Mouse (Mus musculus) layer of hippocampus, postnatal 10 days (tissue): ENCODE results near the gene Akap13. TPM values are rescaled to one million over a fixed set of nuclear protein-coding genes. Genes with fewer than 3 reads are reported as not detected.

ENCODE experiments used
- DNase-seq, 2 experiments: peaks; one replicate each; pipeline ENCODE4 v3.0.0; 2021; ENCODE audit warnings: low spot score in 2 of 2
- total RNA-seq, 2 experiments: library from RNA; stranded (reverse); gene quantifications; 2 replicates each; pipeline ENCODE4 v1.2.3; 2021

Akap13 gene
- total RNA-seq, 2 experiments from 2014 or later, result 53.5 to 57.1 TPM

DNA sequence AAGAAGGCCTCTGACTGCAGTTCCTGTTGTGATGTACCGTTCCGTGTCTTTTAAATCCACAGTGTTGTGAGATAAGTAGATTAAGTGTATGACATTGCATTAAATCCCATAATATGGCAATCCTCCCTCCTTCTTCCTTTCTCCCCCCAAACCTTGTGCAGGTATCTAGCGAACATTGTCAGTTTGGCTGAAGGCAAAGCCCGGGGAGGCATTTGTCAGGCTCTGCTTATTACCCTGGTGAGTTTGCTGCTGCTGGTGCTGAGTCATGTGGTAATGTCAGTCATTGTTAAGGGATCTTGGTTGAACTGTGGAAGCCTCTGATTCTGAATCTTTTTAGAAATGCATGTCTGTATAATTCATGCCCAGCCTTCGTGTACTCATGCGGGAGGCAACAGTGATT is 60.1 kb downstream of the Akap13 start:
- no peak for DNase-seq

DNA sequence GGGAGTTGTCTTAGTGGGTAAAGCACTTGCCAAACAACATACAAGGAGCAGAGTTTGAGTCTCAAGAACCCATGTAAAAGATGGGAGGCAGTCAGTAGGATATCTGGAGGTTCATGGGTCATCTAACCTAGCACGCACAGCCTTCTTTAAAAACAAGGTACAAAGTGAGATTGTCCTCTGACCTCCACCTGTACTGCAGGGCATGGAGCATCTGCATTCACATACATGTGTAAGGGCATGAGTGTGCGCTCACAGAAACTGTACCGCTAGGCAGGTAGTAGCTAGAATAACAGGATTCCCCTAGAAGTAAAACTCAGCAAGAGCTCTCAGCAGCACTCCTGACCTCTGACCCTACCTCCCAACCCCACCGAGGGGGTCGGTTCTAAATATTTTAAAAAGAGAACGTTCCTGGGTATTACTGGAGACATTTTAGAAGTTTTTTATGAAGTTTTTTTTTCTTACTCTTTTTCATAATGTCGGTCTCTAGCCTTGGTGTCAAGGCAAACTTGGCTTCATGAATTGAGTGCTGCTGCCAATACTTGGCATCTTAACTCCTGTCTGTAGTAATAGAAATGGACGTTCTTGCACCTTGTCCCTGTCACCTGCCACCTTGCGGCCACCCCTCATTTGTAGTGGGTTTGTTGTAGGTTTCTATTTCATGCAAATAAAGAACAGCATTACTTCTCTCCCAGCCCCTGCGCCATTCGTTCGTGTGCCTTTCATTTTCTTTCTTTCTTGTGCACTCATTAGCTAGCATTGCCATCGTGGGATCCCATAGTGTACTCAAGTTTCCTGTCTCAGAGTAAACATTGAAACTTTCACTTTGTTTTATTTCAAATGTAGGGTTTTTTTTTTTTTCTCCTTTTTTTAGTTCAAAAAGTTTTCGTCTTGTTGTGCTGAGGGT is 61.6 kb downstream of the Akap13 start:
- no peak for DNase-seq

DNA sequence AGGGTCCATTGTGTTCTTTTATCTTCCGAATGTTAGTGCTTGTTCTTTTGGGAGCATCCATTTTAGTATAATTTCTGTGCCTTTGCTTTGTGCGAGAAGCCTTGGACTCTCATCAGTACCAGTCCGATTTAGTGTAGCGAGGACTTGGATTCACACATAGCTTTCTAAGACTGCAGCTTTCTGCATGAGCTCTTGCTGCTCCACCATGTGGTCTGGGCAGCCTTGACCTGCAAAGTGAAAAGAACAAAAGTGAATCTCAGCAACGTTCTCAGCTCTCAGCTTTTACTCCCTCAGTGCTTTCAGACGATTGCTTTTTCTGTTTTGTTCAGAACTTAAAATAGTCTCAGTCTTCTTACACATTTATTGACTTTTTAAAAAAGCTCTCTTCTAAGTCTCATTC is 65.2 kb downstream of the Akap13 start:
- DNase-seq, result no peak

DNA sequence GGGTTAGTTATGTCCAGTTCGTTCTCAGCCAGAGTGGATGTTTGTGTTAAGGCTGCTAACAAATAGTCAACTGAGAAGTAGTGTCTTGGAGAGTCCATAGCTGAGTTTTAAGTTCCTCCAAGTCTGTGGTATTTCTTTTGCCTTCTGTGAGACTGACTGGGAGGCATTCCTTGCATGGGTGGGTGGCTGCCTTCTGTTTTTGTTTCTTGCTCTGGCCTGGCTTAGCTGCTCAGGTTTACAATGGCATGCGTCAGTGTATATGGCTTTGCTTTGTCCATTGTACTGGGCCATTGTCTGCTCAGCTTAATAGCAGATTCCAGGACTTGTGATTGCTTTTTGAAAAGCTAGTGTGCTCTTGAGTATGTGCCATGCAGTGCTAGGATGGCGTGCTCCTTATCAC is 65.9 kb downstream of the Akap13 start:
- DNase-seq, result no peak

DNA sequence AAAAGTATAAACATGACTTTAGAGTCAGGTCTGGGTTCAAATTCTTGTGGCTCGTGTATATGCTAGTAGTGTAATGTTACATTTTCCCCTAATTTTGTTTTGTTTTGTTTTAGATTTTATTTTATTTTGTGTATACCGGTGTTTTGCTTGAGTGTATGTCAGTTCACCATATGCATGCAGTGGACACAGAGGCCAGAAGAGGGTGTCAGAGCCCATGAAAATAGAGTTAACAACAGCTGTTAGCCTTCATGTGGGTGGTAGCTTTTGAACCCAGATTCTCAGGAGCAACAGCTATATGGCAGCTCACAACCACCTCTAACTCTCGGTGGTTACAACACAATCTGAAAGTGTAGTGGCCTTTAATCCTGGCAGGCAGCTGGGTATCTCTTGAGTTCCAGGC is 66.9 kb downstream of the Akap13 start:
- no peak for DNase-seq

DNA sequence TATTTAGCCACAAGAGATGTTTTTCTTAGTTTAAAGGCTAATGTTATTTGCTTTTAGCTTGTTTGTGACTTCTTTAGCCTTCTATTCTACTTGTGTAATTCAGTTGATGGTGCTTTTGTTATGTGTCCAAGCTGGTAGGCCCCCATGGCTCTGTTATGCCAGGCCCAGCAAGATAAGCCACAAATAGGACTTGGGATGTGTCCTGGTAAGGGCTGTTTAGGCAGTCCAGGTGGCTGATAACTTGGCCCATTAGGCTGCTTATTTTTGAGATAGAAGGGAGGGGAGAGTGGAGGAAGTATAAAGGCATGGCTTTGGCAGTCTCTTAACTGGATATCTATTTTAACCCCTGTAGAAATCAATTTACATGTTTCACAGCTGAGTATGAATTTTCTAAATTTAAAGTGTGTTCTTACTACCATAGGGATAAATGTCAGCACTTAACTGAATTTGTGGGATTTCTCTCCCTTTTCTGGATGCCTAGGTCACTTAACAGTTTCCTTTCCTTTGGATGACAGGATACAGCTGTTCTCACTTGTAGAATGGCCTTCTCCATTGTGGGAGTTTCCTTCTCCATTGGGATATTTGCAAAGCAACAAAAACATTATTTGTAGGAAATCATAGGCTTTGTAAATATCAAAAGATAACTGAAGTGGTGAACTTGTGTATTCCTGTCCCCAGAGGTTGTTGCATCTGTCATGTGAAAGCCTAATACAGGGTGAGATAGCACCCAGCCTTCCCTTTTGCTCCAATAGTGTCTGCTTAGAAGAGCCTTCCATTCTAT is 69.6 kb downstream of the Akap13 start:
- no peak for DNase-seq

DNA sequence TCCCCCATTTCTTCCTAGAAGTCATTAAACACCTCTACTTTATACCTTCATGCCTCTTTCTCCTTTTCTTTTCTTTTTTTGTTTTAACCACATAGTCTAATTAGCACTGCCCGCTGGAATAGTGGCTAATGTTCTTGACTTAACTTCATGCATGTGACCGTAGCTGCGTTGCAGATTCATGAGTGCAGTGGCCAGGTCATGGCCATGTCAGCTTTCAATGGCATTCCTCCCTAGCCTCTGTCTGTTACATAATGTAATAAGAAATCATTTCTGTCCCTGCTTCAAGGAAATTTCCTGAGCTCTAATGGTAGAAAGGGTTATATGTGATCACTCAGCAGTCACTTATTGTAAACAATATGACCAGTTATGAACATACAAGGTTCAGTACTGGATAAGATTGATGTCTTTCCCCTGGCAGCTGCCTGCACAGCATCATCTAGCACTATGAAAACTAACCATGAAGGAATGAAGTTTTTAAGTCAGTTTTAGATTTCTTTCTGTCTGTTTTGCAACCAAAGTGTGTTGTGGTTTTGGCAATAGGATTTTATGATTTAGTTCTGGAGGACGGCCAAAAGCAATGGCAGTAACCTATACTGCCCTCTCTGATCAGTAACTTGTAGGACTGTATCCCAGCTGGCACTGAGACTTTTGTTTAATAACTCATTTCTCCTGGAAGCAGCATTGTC is 70.5 kb downstream of the Akap13 start:
- DNase-seq, result no peak

DNA sequence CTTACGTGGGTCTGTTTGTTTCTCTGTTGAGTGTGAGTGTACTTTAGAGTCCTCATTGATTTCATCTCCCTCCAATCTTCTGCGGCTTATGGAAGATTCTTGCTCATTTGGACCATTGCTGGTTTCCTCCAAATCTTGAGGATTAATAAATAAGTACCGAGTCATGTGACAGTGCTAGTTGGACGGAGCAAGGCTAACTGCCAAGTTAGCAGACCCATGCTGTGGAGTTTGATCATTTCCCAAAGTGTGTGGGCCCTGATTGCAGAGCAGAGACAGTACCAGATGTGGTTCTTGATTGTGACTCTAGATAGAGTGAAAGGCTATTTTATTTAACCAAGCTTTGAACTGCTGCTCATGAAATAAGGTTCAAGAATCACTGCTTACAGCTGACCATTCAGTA is 73.4 kb downstream of the Akap13 start:
- DNase-seq, result no peak

DNA sequence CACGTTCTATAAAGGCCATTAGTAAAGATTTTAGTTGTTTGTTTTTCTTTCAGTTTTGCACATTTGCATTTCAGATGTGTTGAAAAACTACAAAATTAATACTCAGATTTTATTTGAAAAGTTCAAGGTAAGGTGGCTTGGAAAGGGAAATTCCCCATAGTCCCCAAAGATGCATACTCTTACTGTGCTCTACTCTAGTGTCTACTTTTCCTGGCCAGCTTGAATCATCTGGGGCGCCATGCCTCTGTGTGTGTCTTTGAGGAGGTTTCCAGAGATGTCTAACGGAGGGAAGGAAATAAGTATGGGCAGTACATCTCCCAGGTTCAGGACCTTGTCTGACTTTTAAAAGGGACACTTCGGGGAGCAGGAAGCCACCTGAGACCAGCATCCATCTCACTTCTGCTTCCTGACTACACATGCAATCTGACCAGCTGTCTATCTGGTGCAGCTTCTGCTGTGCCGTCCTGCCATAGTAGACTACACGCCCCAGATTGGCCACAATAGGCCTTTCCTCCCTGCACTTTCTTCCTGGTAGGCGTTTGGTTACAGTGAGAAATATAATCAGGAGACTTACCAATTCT is 74.6 kb downstream of the Akap13 start:
- no peak for DNase-seq

DNA sequence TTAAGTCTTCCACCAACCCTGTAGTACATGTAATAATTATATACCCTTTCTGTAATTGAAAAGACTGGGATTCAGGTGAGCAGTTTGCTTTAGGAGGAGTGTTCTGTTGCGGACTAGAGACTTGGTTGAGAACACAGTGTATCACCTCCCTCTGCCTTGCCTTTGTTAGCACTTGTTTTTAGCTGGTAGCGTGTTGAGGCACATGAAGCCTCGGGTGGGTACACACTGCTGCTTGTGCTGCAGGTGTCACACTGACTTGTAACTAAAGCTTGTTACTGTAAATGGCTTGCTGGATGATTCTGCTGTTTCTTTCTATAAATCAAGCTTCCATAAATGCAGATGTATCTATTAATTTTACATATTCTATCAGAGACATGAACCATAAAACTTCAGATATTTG is 75.3 kb downstream of the Akap13 start:
- DNase-seq, result no peak

DNA sequence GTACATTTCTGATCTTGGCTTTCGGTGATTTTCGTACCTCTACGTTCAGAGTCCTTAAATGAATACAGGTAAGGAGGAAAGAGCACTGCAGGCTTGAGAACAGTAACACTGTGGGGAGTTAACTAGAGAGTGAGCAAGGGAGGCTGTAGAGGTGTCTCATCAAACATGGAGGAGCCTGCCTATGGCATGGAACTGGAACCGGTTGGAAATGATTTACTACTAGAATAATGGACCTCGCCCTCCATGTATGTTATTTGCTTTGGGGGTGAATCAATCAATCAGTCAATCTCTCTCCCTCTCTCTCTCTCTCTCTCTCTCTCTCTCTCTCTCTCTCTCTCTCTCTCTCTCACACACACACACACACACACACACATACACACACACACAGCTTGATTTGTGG is 77.7 kb downstream of the Akap13 start:
- no peak for DNase-seq

DNA sequence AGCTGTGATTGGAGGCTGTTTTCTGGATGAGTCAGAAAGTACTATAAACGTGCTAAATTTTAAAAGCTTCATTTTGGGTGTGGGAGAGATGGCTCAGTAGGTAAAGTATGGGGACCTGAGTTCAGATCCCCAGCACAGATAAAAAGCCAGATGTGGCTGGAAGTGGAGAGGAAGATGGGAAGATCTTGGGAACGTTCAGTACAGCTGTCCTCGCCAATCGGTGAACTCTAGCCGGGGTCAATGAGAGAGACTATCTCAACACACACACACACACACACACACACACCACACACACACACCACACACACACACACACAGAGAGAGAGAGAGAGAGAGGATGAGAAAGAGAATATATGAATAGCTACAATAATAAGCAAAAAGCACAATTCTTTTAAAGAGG is 81.0 kb downstream of the Akap13 start:
- DNase-seq, result no peak

DNA sequence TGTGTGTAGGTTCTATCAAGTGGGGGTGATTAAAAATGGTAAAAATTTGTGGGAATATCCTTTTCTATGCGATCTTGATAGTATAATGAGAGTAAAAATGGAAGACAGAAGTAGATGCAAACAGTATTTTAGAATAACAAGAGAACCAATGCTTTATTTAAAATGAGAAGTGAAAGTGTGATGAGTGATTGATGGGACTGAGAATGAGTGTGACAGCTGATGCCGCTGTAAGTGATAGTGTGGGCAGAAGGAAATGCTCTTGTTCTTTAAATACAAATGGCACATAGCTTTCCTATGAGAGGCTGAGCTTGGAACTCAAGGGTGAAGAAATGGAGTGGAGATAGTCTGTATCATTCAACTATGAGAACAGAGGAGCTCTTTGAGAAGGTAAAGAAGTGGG is 82.2 kb downstream of the Akap13 start:
- no peak for DNase-seq

DNA sequence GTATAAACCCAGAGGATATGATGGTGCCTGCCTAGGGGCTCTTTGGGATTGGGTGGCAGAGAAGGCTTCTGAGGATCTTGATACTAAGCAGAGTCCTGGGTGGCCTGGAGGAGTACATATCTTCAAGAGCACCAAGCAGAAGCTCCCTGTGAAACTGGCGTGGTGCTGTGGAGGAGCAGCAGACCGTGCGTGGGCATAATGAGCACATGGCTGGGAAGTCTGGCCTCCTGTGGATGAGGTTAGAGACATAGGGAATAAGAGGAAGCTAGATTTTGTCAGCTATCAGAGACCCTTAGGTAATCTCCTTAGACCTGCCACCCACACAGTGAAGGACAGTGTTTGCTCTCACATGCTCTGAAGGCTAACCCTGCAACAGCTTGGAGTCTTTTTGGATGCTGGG is 83.2 kb downstream of the Akap13 start:
- DNase-seq, result peak in 1 of 2 experiments; percentile 9

DNA sequence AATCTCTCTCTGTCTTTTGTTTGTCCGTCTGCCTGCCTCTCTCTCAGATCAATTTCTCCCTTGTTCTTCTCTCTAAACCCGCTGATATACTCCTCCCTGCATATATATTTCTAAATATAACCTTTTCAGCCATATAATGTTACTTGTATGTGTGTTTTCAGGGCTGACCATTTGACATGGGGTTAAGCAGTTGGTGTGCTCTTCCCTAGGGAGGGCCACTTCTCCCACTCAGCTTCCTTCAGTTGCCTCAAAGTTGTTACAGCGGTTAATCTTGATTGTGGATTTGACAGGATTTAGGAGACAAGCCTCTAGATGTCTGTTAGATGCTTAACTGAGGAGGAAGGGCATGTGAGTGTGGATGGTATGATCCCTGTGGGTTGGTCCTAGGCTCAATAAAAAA is 83.8 kb downstream of the Akap13 start:
- no peak for DNase-seq

DNA sequence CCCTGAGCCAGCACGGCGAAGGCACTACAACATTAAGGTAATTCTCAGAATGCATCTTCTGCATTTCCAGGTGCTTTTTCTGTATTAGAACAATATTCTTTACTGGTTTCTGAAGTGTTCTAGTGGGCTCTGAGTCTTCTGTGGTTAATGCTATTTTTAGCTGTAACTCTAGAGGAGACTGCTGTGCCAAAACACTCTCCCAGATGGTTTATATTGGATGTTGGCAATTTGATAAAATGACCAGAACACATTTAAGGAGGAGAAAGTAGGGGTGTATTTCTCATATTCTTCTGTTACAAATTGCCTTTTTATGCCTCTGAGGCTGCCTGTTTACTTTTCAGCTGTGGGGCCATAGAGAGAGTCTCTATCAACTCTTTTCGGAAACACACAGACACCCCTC is 94.5 kb downstream of the Akap13 start:
- no peak for DNase-seq

DNA sequence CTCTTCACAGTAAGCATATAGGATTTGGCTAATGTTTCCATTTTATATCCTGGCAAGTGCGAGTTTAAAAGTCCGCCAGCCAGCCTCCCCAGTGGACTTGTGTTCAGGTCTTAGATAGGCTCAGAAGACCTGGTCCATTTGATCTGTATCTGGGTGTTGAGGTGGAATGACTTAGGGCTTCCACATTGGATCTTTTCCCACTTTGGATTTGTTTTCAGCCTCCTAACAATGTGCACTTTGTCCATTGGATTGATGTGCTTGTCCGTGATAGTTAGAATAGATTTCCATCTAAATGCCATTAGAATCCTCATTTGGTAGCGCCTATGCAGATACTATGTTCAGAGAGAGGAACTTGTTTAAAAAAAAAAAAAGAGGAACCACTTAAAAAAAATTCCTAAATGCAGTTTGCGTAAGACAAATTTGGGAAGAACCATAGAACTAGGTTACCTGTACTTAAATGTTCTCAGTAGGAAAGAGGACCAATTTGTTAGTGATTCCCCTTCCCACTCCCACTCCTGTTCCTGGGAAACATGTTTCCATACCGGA is 95.5 kb downstream of the Akap13 start:
- no peak for DNase-seq

DNA sequence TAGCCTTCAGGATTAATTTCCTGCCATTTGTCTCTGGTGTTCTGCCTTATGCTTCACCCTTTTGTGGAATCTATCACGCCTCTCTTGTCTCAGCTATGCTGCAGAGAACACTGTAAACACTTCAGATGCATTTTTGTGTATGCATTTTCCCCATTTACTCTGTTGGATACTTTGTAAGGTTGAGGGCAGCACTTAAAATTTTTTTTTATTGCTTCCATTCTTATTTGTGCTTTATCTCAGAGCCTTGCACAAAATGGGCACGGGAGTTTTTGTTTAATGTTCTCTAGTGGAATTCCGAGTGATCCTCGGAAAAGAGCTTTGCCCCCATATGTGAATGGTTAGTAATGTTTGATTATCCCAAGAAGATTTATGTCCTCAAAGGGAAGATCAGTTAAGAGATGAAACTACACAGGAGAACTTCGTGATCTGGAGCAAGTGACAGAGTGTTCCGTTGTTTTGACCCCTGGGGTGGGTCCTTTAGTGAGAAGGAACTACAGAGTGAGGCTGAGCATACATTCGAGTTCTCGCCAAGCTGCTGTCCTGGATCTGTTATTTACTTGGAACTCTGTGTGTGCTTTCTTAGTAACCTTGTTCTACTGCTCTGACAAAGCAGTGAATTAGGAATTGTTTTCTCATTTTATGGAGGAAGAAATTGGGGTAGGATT is 97.8 kb downstream of the Akap13 start:
- DNase-seq, result no peak

DNA sequence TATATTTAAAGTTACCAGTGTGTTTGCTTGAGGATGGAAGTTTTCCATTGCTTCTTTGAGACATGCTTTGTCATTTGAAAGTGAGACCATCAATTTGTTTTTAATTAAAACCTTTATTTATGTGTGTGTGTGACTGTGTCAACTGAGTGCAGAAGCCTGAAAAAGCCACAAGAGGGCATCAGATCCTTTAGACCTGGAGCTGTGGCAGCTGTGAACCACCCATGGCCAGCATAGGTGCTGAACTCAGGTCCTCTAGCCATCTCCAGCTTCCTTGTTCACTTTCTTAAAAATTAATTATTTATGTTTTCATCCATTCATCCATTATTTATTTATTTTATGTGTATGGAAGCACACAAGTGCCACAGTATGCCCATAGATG is 98.3 kb downstream of the Akap13 start:
- DNase-seq, result no peak

DNA sequence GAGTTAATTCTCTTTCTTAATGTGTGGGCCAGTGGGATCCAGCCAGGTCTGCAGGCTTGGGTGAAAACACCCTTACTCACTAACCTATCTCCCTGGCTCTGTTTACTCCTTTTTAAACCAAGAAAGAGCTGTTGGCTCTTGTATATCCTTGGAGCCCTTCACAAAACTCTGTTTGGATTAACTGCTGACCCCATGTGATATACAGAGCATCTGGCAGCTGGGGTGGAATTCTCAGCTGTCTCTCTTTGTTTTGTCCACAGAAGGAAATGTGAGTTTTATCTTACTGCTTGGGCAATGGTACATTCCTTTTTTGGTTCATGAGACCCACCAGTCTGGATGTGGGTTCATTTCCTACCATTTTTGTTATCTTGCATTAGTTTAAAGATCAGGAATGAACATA is 98.7 kb downstream of the Akap13 start:
- no peak for DNase-seq

DNA sequence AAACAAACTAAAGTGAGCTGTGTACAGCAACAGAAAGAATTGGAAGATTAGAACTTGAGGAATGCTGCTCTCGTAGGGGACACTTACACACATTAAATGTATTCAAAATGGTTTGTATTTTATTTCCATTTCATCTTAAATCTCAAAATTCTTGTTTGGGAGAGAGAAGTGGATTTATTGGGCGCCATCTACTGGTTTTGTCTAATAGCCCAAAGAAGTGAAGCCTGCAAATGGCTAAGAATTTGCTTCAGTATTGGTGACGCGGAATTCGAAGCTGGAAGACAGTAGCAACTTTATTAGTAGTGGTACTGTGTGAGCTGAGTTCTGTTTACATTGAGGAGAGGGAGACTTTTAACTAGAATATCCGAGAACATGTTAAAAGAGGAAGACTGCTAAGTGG is 100.6 kb downstream of the Akap13 start:
- no peak for DNase-seq
